Mouse (Mus musculus) cerebellum, adult 11-12 months (tissue): Measurements from ENCODE around the gene Frmd8.

ENCODE experiments used
- DNase-seq: peaks from one replicate; pipeline ENCODE4 v3.0.0; 2022

The Frmd8 gene

GRCm38 (mm10) chr19:5803881-5804279 lies 71.2 kb downstream of the Frmd8 start:
- DNase-seq = no peak

DNA sequence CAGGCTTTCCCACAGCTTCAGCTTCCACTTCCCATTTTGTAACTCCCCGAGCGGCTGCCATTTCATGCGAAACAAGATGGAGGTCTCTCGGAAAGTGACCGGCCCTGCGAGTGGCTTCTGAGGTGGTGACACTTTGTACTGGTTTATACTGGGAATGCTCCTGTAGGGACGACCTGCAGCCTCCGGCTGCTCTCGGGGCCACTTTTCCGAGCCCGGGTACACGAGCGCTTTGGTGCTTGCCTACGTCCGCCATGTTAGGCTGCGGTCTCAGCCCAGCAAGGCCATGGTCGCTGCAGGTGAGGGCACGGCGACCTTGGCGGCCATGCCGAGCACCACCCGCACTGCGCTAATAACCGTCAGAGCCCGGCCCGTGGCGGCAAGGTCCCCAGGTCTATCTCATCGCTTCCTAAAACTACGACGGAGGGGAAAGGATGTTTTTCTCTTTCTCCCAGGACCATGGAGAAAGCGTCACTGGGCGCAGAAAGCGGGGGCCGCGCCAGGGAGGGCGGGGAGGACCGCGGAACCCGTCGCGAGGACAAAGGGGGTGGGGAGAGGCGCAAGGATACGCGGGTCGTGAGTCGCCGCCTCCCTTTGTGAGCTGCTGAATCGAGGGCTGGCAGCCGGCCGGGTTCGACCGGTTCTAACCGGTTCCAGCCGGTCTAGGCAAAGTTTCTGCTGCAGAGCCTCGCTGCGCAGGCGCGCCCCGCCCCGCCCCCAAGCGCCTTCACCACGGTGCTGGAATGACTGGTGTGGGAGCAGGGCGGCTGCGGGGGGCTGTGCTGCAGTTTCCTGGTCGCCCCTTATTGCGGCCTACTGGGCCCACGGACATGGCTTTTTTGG lies 71.8 kb downstream of the Frmd8 start:
- peak; percentile 99 for DNase-seq

DNA sequence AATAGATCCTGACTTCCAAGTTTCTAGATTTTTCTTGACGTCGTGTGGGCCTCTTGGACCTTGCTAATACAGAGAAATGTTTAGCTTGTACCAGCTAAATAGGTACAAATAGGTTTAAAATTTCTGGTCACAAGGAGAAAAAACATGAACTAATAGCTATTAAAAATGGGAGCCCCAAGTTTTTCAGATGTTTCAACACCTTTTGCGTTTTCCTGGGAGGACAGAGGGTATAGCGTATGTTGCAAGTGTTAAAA lies 72.4 kb downstream of the Frmd8 start:
- no peak for DNase-seq

- DNase-seq = peak; percentile 92
Observed at GRCm38 (mm10) chr19:5802011-5802786, 72.9 kb downstream of the Frmd8 start.

- no peak for DNase-seq
Observed at GRCm38 (mm10) chr19:5801432-5801964, 73.6 kb downstream of the Frmd8 start.

- peak; percentile 50 for DNase-seq
Observed at GRCm38 (mm10) chr19:5800632-5801431, 74.2 kb downstream of the Frmd8 start.

DNA sequence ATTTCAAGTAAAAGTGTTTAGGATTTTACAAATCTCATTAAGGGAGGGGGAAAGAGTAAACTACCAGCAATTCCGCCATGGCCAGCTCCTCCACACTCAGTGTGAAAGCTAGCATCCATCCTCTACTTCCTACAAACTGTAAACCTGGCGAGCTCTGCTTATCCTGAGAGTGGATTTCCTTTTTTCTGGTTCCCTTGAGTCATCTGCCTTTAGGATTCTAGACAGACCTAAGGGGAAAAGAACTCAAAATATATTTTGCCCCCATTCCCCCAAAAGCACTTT lies 74.8 kb downstream of the Frmd8 start:
- DNase-seq = no peak
